Mouse (Mus musculus) spleen, adult 2 months (tissue): Measurements from ENCODE around the gene Araf. TPM values are rescaled to one million over a fixed set of nuclear protein-coding genes. Genes with fewer than 3 reads are reported as not detected.

Source experiments
- DNase-seq, 2 experiments: peaks; one replicate each; pipeline versions ENCODE4 v3.0.0 to v3.0.0-alpha.2; 2012 to 2021; ENCODE audit warnings: low spot score in 2 of 2, low read depth in 1 of 2
- H3K27ac ChIP-seq: fragments of 200-500 bp; 2 replicates; pipeline ENCODE4 v1.5.1; 2012; ENCODE audit warnings: low read length, inconsistent platforms; ENCODE audit not compliant: insufficient read depth
- H3K27me3 ChIP-seq: fragments of 200-500 bp; 2 replicates; pipeline ENCODE4 v1.6.1; 2012; ENCODE audit warnings: mild to moderate bottlenecking, moderate library complexity, low read length, inconsistent platforms; ENCODE audit not compliant: control insufficient read depth, insufficient read depth
- H3K36me3 ChIP-seq: fragments of 200-500 bp; 2 replicates; pipeline ENCODE4 v1.6.1; 2012; ENCODE audit warnings: mild to moderate bottlenecking, low read length, inconsistent platforms; ENCODE audit not compliant: control insufficient read depth, insufficient read depth
- H3K4me1 ChIP-seq: fragments of 200-500 bp; 2 replicates; pipeline ENCODE4 v1.6.1; 2011; ENCODE audit warnings: inconsistent platforms; ENCODE audit not compliant: control insufficient read depth, insufficient read depth, insufficient read length
- H3K4me3 ChIP-seq: fragments of 200-500 bp; 2 replicates; pipeline ENCODE4 v1.5.1; 2011; ENCODE audit warnings: mild to moderate bottlenecking, inconsistent platforms; ENCODE audit not compliant: insufficient read depth, insufficient read length; ENCODE audit errors: extremely low read depth
- CTCF ChIP-seq: fragments of 200-500 bp; IDR thresholded peaks from 2 replicates; pipeline ENCODE4 v1.5.1; 2011; ENCODE audit warnings: mild to moderate bottlenecking, inconsistent platforms; ENCODE audit not compliant: insufficient read depth, insufficient read length, insufficient replicate concordance; ENCODE audit errors: extremely low read depth
- POLR2A ChIP-seq: fragments of 200-500 bp; IDR thresholded peaks from 2 replicates; pipeline ENCODE4 v1.6.1; 2011; ENCODE audit warnings: low read depth, low read length, inconsistent platforms
- WGBS: fragments of 180-500 bp; shearing (Covaris S2); methylation state at CpG from one replicate; pipeline ENCODE4 v1.1.7; 2018; 5-methylcytosine and 5-hydroxymethylcytosine counted together
- polyA plus RNA-seq: library from polyadenylated mRNA; depleted of rRNA; stranded (reverse); fragments of >200 nt; gene quantifications from 2 replicates; pipeline ENCODE4 v1.2.3, GENCODE M21; 2012

The Araf gene
- polyA plus RNA-seq, 1 experiment: 143 TPM

DNA sequence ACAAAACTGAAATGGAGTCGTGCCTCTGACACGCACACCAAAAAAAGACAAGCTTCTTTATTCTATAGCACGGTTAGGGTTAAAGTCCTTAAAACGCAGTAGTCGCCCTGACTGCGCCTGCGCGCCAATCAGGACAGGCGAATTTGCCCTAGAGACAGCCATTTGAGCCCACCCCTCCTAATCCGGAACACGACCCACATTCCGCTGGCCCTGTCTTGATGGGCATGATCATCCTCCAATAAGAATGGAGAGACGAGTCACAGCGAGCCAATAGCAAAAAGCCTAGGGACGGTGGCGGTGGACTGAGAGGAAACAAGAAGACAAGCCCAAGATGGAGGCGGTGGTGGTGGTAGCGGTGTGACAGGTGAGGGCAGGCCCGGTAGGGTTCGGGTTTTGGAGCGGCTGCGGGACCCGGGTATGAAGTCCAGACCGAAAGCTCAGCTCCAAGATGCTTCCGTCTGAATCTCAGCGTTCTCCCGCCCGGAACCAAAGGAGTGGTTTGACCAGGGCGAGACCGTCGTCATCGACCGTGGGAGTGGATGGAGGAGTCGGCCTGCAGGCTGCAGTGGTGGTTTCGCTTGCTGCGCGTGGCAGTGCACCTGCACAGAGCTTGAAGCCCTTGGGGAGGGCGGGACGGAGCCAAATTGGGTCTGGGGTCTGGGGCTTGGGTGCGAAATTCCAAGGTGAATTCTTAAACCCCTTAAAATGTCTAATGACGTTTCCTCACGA, 50.8 kb downstream of the Araf start:
- 26% methylated on average over 42 of the region's 42 CpGs for WGBS
- no peak for TF ChIP-seq CTCF
- TF ChIP-seq POLR2A: peak; percentile 77
- no peaks in the 10 kb centered on the region for H3K27me3 ChIP-seq
- peak overlapping the region; percentile 77 for H3K27ac ChIP-seq
- peaks cover 5% of the 10 kb centered on the region for H3K36me3 ChIP-seq
- DNase-seq: peak; percentile 86 to 95
- H3K4me3 ChIP-seq: peak overlapping the region; percentile 92
- no peaks in the 10 kb centered on the region for H3K4me1 ChIP-seq

DNA sequence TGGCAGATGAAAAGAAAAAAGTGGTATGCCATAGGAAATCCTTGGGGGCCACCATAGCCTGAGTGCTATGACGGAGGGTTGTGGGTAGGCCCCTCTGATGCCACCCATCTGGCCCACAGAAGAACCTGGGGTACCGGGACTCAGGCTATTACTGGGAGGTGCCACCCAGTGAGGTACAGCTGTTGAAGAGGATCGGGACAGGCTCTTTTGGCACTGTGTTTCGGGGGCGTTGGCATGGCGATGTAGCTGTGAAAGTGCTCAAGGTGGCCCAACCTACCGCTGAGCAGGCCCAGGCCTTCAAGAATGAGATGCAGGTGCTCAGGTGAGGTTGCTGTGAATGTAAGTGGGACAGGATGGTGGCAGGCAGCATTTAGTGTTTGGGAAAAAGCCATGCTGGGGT, 56.2 kb downstream of the Araf start:
- Histone ChIP-seq H3K36me3 (peaks cover 11% of the 10 kb centered on the region), H3K4me3 (no peak overlapping the region), H3K27me3 (no peaks in the 10 kb centered on the region), H3K4me1 (no peaks in the 10 kb centered on the region), H3K27ac (no peak overlapping the region)
- TF ChIP-seq POLR2A (no peak), CTCF (no peak)
- DNase-seq: no peak
- WGBS: 95% methylated on average over 7 of the region's 7 CpGs

GRCm38 (mm10) chrX:20861453-20862104, 64.0 kb downstream of the Araf start:
- 79% methylated on average over 5 of the region's 5 CpGs for WGBS
- Histone ChIP-seq H3K36me3 (peaks cover 5% of the 10 kb centered on the region; the same call in 1 of the 2 replicates), H3K4me3 (no peak overlapping the region), H3K4me1 (peaks cover 3% of the 10 kb centered on the region), H3K27ac (no peak overlapping the region), H3K27me3 (no peaks in the 10 kb centered on the region; the same call in 1 of the 2 replicates)
- TF ChIP-seq CTCF: no peak
- TF ChIP-seq POLR2A: no peak
- no peak for DNase-seq

GRCm38 (mm10) chrX:20862105-20863065, 64.8 kb downstream of the Araf start:
- Histone ChIP-seq H3K27ac (no peak overlapping the region), H3K4me3 (no peak overlapping the region), H3K36me3 (peaks cover 2% of the 10 kb centered on the region; the same call in 1 of the 2 replicates), H3K4me1 (peaks cover 3% of the 10 kb centered on the region), H3K27me3 (no peaks in the 10 kb centered on the region; the same call in 1 of the 2 replicates)
- TF ChIP-seq CTCF (no peak), POLR2A (no peak)
- no peak for DNase-seq
- 66% methylated on average over 29 of the region's 29 CpGs for WGBS

DNA sequence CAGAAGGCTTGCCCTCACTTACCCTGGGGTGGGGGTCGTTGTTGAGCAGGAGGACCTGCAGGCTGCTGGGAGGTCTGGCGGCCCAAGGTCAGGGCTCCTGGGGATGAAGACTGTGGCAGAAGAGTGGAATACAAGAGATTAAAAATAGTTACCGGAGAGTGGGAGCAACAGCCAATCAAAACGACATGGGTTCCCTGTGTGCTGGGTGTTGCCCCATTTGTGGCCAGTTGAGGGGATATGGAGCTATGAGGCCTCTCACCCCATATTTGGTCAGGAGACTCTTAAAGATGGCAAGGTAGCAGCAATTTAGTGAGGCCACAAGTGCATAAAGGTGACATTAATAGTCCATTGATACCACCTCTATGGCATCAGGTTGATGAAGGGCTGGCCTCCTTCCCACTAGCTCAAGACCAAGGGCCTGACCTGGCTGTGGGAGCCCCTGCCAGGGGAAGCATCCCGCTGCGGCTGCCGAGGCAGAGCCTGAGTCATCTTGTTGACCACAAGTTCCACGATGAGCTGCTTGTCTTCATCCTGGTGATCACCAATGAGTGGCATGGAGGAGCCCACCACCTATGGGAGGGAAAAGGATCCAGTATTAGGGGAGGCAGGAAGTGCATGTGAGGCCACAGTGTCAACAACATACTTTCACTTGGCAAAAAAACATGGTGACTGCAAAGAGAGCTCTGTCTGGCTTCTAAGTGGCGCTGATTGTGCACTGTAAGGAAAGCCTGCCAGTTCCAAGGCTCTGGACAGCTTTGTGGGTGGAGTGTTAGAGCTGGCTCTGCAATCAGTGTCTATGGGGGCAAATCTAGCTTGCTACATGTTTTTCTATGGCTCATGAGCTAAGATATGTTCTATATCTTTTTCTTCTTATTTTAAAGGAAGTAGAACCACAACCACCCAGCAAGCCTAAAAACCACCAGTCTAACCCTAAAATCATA, 65.8 kb downstream of the Araf start:
- DNase-seq: no peak
- 59% methylated on average over 9 of the region's 9 CpGs for WGBS
- H3K27ac ChIP-seq: no peak overlapping the region
- no peaks in the 10 kb centered on the region; the same call in 1 of the 2 replicates for H3K27me3 ChIP-seq
- peaks cover 3% of the 10 kb centered on the region for H3K4me1 ChIP-seq
- 0 out of 2 replicates have a peak, but pooled peaks cover 2% of the 10 kb centered on the region for H3K36me3 ChIP-seq
- H3K4me3 ChIP-seq: no peak overlapping the region
- TF ChIP-seq CTCF (no peak), POLR2A (no peak)
